Mouse (Mus musculus): ENCODE measurements around the gene Foxred1. TPM values are rescaled to one million over a fixed set of nuclear protein-coding genes. Genes with fewer than 3 reads are reported as not detected.

Gene Foxred1
- total and polyA plus RNA-seq, 3 experiments: 39.0 to 42.4 TPM; not detected in 1

DNA sequence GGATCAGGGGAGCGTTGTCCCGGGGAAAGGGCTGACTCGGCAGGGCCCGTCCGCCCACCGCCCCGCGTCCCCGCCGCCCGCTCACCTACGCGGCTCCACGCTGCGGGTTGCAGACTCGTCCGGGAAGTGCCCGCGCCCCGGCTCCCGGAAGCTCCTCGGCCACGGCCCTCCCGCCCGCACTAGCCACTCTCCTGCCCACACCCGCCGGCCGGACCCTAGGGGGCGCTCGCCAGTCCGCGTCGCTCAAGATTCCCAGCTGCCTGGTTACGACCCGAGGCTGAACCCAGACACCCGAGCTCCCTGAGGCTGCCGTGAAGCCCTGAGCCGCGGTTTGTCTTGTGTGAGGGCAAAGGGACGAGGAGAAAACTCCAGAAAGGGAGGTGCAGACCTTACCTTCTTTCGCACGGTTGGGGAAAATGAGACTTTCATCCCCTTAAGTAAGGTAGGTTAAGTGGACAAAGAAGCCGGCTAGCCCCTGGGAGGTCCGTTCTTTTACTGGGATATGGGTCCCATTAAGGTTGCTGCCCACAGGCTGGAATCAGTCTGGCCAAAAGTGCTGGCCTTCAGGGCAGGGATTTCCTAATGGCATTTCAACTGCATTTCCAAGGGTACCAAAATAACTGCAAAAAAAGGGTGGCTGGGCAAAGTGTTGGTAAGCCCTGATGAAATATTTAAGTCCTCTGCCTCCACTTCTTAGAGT is 10.9 kb downstream of the Foxred1 start, which contains the start of the genes Srpr and Tirap:
Gene Srpr (plus strand): TSS at position 404 of the 700 bp plus-strand sequence.
Gene Tirap (minus strand): TSS at position 520 of the 700 bp plus-strand sequence.
- DNase-seq (ENCODE audit: low read depth, low spot score): peak; percentile 84
- peak within 1 kb of the TSS; percentile 88 to 90 for H3K4me3 ChIP-seq (ENCODE audit: control insufficient read depth in 1 of 2, insufficient read depth in 1 of 2, low read depth in 2 of 2, low read length in 2 of 2)
- peaks cover 10 to 11% of the 10 kb centered on the region in 2 experiments for H3K4me1 ChIP-seq (ENCODE audit: control insufficient read depth in 1 of 2, insufficient read depth in 2 of 2, low read length in 2 of 2)
- peak within 1 kb of the TSS; percentile 87 for H3K9ac ChIP-seq (ENCODE audit: control insufficient read depth, low read depth, low read length, poor library complexity, severe bottlenecking)
- H3K27ac ChIP-seq (ENCODE audit: control insufficient read depth, low read depth, low read length): peak within 1 kb of the TSS; percentile 27; the same call in 1 of the 2 replicates
- no peaks in the 10 kb centered on the region for H3K27me3 ChIP-seq (ENCODE audit: control insufficient read depth in 1 of 2, insufficient read depth in 2 of 2, low read length in 2 of 2)
- peaks cover 0 to 19% of the 10 kb centered on the region in 2 experiments; a peak in 2 of 4 replicates for H3K36me3 ChIP-seq (ENCODE audit: control insufficient read depth in 1 of 2, insufficient read depth in 2 of 2, low read length in 2 of 2)
- H3K9me3 ChIP-seq (replicated peaks; ENCODE audit: insufficient read depth, low read length): no peaks in the 10 kb centered on the region
- peaks cover 1% of the 10 kb centered on the region; the same call in 1 of the 2 replicates for H3K79me2 ChIP-seq (ENCODE audit: control insufficient read depth, insufficient read depth, low read length, poor library complexity)
- TF ChIP-seq SMC3 (IDR thresholded peaks at IDR 0.05; ENCODE audit: low read depth, low read length): peak; percentile 36
- TF ChIP-seq RCOR1 (IDR thresholded peaks at IDR 0.05; ENCODE audit: low read depth, low read length): no peak
- TF ChIP-seq TAL1 (IDR thresholded peaks at IDR 0.05; ENCODE audit: low read length): no peak
- TF ChIP-seq MEF2A (IDR thresholded peaks at IDR 0.05; ENCODE audit: extremely low read depth, insufficient replicate concordance, low read depth, low read length, poor library complexity, severe bottlenecking): no peak
- TF ChIP-seq POLR2AphosphoS2 (IDR thresholded peaks at IDR 0.05; ENCODE audit: low read length): no peak
- no peak for TF ChIP-seq BHLHE40 (IDR thresholded peaks at IDR 0.05; ENCODE audit: borderline replicate concordance, low read depth, low read length)
- no peak for TF ChIP-seq ZNF384 (IDR thresholded peaks at IDR 0.05; ENCODE audit: low read depth, low read length)
- TF ChIP-seq ETS1 (IDR thresholded peaks at IDR 0.05; ENCODE audit: low read depth, low read length): no peak
- TF ChIP-seq CHD2 (IDR thresholded peaks at IDR 0.05; ENCODE audit: low read length): no peak
- peak; percentile 12 for TF ChIP-seq RAD21 (IDR thresholded peaks at IDR 0.05; ENCODE audit: low read depth, low read length)
- no peak for TF ChIP-seq GATA1 (IDR thresholded peaks at IDR 0.05; ENCODE audit: low read depth, low read length)
- no peak for TF ChIP-seq KAT2A (conservative IDR thresholded peaks at IDR 0.05; ENCODE audit: low read depth, low read length)
- peak; percentile 55; the same call in 1 of the 2 replicates for TF ChIP-seq MAZ (IDR thresholded peaks at IDR 0.05; ENCODE audit: low read depth, low read length)
- no peak for TF ChIP-seq MYB (IDR thresholded peaks at IDR 0.05; ENCODE audit: low read depth, low read length)
- no peak for TF ChIP-seq TCF12 (IDR thresholded peaks at IDR 0.05; ENCODE audit: low read depth, low read length)
- no peak for TF ChIP-seq E2F4 (IDR thresholded peaks at IDR 0.05; ENCODE audit: borderline replicate concordance, low read depth, low read length)
- TF ChIP-seq ZKSCAN1 (IDR thresholded peaks at IDR 0.05; ENCODE audit: low read depth, low read length): no peak
- no peak for TF ChIP-seq JUND (IDR thresholded peaks at IDR 0.05; ENCODE audit: low read depth, low read length)
- TF ChIP-seq MAFK (IDR thresholded peaks at IDR 0.05; ENCODE audit: borderline replicate concordance, low read depth, low read length): no peak
- peak in 2 of 3 experiments; percentile 76 to 94; a peak in 5 of 6 replicates for TF ChIP-seq CTCF (IDR thresholded peaks at IDR 0.05 in 2 of 3, conservative IDR thresholded peaks at IDR 0.05 in 1 of 3; ENCODE audit: control insufficient read depth in 1 of 3, insufficient read depth in 1 of 3, low read depth in 2 of 3, low read length in 3 of 3, poor library complexity in 1 of 3, severe bottlenecking in 1 of 3)
- TF ChIP-seq MAX (IDR thresholded peaks at IDR 0.05; ENCODE audit: low read length): no peak
- peak; percentile 32; the same call in 1 of the 2 replicates for TF ChIP-seq MXI1 (IDR thresholded peaks at IDR 0.05; ENCODE audit: low read depth, low read length)
- no peak for TF ChIP-seq EP300 (IDR thresholded peaks at IDR 0.05; ENCODE audit: low read depth in 1 of 2, low read length in 2 of 2)
- peak in 1 of 2 experiments; percentile 22; a peak in 2 of 4 replicates for TF ChIP-seq POLR2A (IDR thresholded peaks at IDR 0.05; ENCODE audit: control insufficient read depth in 1 of 2, insufficient read depth in 1 of 2, low read depth in 1 of 2, low read length in 2 of 2, poor library complexity in 1 of 2)
- peak; percentile 40; the same call in 1 of the 2 replicates for TF ChIP-seq ELF1 (IDR thresholded peaks at IDR 0.05; ENCODE audit: low read depth, low read length)
- TF ChIP-seq HCFC1 (IDR thresholded peaks at IDR 0.05; ENCODE audit: low read depth, low read length): no peak
- peak; percentile 41 for TF ChIP-seq SIN3A (IDR thresholded peaks at IDR 0.05; ENCODE audit: low read length)
